10 mouse cellular contexts compared by ENCODE assay signal in genomic region chr1:134028161-134028846, GRCm38 (mm10). TPM values are rescaled to one million over a fixed set of nuclear protein-coding genes. Genes with fewer than 3 reads are reported as not detected.
DNase-seq lines count a peak whose midpoint lies in the region; ATAC-seq and TF ChIP-seq lines count a peak whose summit lies in the region.
"Had no signal": no experiment of that assay in that cellular context is flagged by ENCODE, and none has a peak within 500 bp of the region (broad histone marks: within the 10 kb centered on the region; RNA-seq: fewer than 3 reads in every experiment).

No protein-coding gene starts in this region.

- H3K4me2 ChIP-seq in lung, postnatal 0 days (replicated peaks; ENCODE audit: low read depth, low read length) = no peak overlapping the region; the same call in 1 of the 2 replicates
- no peak overlapping the region for H3K4me2 ChIP-seq in forebrain, embryonic 11.5 days (ENCODE audit: low read depth, low read length, severe bottlenecking)
- H3K4me2 ChIP-seq: liver, embryonic 13.5 days had no signal

- H3K9ac ChIP-seq in lung, postnatal 0 days (replicated peaks; ENCODE audit: low read depth) = no peak overlapping the region
- no peak overlapping the region for H3K9ac ChIP-seq in forebrain, embryonic 11.5 days (ENCODE audit: low read length)
- H3K9ac ChIP-seq: liver, embryonic 13.5 days had no signal

- H3K4me3 ChIP-seq in lung, postnatal 0 days (ENCODE audit: low read depth, low read length) = no peak overlapping the region
- no peak overlapping the region for H3K4me3 ChIP-seq in forebrain, embryonic 11.5 days (ENCODE audit: low read depth, low read length)
- H3K4me3 ChIP-seq: liver, embryonic 13.5 days had no signal

- peak; percentile 64 for ATAC-seq in lung, postnatal 0 days
- ATAC-seq in forebrain, embryonic 11.5 days (replicated peaks; ENCODE audit: low FRiP score) = no peak

- H3K4me1 ChIP-seq in lung, postnatal 0 days (ENCODE audit: insufficient read depth, low read depth, low read length) = 0 out of 2 replicates have a peak, but pooled peaks cover 3% of the 10 kb centered on the region
- H3K4me1 ChIP-seq in forebrain, embryonic 11.5 days (replicated peaks; ENCODE audit: control insufficient read depth, insufficient read depth, low read length) = no peaks in the 10 kb centered on the region; the same call in 1 of the 2 replicates
- H3K4me1 ChIP-seq: liver, embryonic 13.5 days had no signal

- H3K36me3 ChIP-seq in lung, postnatal 0 days (ENCODE audit: insufficient read depth, low read length) = no peaks in the 10 kb centered on the region
- H3K36me3 ChIP-seq in forebrain, embryonic 11.5 days (ENCODE audit: control insufficient read depth, insufficient read depth, low read length) = no peaks in the 10 kb centered on the region
- H3K36me3 ChIP-seq: liver, embryonic 13.5 days had no signal

- peak; percentile 48 for DNase-seq in heart, postnatal 4 days
- no peak for DNase-seq in heart, adult 8-10 months (ENCODE audit: low spot score)
- peak; percentile 41 for DNase-seq in 3T3-L1 (ENCODE audit: low read depth, low spot score)
- peak; percentile 45 to 54 for DNase-seq in frontal cortex, postnatal 14 days (ENCODE audit: low spot score in 2 of 2)
- DNase-seq in lung, postnatal 0 days (ENCODE audit: low spot score) = peak; percentile 68
- DNase-seq in spleen, postnatal 10 days (ENCODE audit: low spot score in 2 of 2) = no peak
- DNase-seq in embryo, embryonic 9.5 days (ENCODE audit: extremely low spot score) = no peak
- no peak for DNase-seq in forebrain, embryonic 11.5 days (ENCODE audit: low spot score)
- DNase-seq: liver, embryonic 13.5 days had no signal

- H3K27ac ChIP-seq in lung, postnatal 0 days (ENCODE audit: low read length) = no peak overlapping the region; the same call in 1 of the 2 replicates
- no peak overlapping the region for H3K27ac ChIP-seq in forebrain, embryonic 11.5 days (ENCODE audit: low read depth, low read length)
- H3K27ac ChIP-seq: liver, embryonic 13.5 days had no signal

- TF ChIP-seq EP300 in lung, postnatal 0 days (IDR thresholded peaks at IDR 0.05) = no peak

- H3K27me3 ChIP-seq in lung, postnatal 0 days (replicated peaks; ENCODE audit: insufficient read depth, low read length) = no peaks in the 10 kb centered on the region
- H3K27me3 ChIP-seq in forebrain, embryonic 11.5 days (ENCODE audit: control insufficient read depth, insufficient read depth, low read length) = no peaks in the 10 kb centered on the region

- WGBS in lung, postnatal 0 days = 40% methylated on average over 14 of the region's 14 CpGs
- 89% methylated on average over 14 of the region's 14 CpGs for WGBS in forebrain, embryonic 11.5 days

- H3K9me3 ChIP-seq in lung, postnatal 0 days (ENCODE audit: low read length) = no peaks in the 10 kb centered on the region
- H3K9me3 ChIP-seq in forebrain, embryonic 11.5 days (ENCODE audit: control insufficient read depth, low read length) = no peaks in the 10 kb centered on the region
- H3K9me3 ChIP-seq: liver, embryonic 13.5 days had no signal

- TF ChIP-seq CTCF in lung, postnatal 0 days (IDR thresholded peaks at IDR 0.05) = no peak

RNA-seq across cellular contexts. Expression of gene Fmod, which starts 8.8 kb away (rescaled TPM):
- total RNA-seq in heart, postnatal 4 days (2021) = 10 to 100 TPM; 18.7 to 21.9 TPM
- 10 to 100 TPM in 1 of 4 experiments, 1 to 10 TPM in 3; 5.9 to 14.1 (median 8.2) TPM for total RNA-seq in heart, adult 8-10 months (2022)
- 9.7 and 10.0 TPM in 2 replicates for polyA plus RNA-seq in lung, postnatal 0 days (2015; fragmentation: Nextera tagmentation; extraction: Ambion mirVana)
- polyA plus RNA-seq in forebrain, embryonic 11.5 days (2014; fragmentation: Nextera tagmentation; extraction: Ambion mirVana) = 2.2 and 3.6 TPM in 2 replicates
- total RNA-seq: monocyte, adult 5-6 weeks had no signal

RNA-seq across cellular contexts. Expression of gene Btg2, which starts 50.6 kb away (rescaled TPM):
- 10 to 100 TPM; 27.5 to 36.2 TPM for total RNA-seq in heart, postnatal 4 days (2021)
- total RNA-seq in heart, adult 8-10 months (2022) = 10 to 100 TPM; 18.3 to 35.3 (median 28.0) TPM
- polyA plus RNA-seq in lung, postnatal 0 days (2015; fragmentation: Nextera tagmentation; extraction: Ambion mirVana) = 177 and 184 TPM in 2 replicates
- polyA plus RNA-seq in forebrain, embryonic 11.5 days (2014; fragmentation: Nextera tagmentation; extraction: Ambion mirVana) = 110 TPM in 2 replicates

Comparison
In these comparisons a context has a peak if more than half of its experiments do, and no peak if none do; other contexts are left out.
1. DNase-seq: peak in heart, postnatal 4 days (single experiment), 3T3-L1 (single experiment), frontal cortex, postnatal 14 days (2 of 2) and lung, postnatal 0 days (single experiment); none in heart, adult 8-10 months (single experiment), spleen, postnatal 10 days (0 of 2), embryo, embryonic 9.5 days (single experiment) and forebrain, embryonic 11.5 days (single experiment).